Mouse (Mus musculus): Measurements from ENCODE around the gene Mst1. TPM values are rescaled to one million over a fixed set of nuclear protein-coding genes. Genes with fewer than 3 reads are reported as not detected.

Mst1 gene
- polyA plus RNA-seq, 1 experiment = 3.5 TPM

- H3K4me1 ChIP-seq (replicated peaks; ENCODE audit: control insufficient read depth, insufficient read depth, low read length) = peaks cover 14% of the 10 kb centered on the region
- DNase-seq = no peak
- no peaks in the 10 kb centered on the region for H3K27me3 ChIP-seq (ENCODE audit: control insufficient read depth, insufficient read depth, low read length)
- H3K4me3 ChIP-seq (ENCODE audit: control insufficient read depth, insufficient read depth, low read length) = peak overlapping the region; percentile 97
- H3K36me3 ChIP-seq (ENCODE audit: control insufficient read depth, insufficient read depth, low read length) = peaks cover 11% of the 10 kb centered on the region
- no peak for TF ChIP-seq POLR2A (IDR thresholded peaks at IDR 0.05; ENCODE audit: control insufficient read depth, extremely low read depth, insufficient read depth, low read length, poor library complexity)
- no peak for TF ChIP-seq CTCF (IDR thresholded peaks at IDR 0.05; ENCODE audit: borderline replicate concordance, control insufficient read depth, extremely low read depth, insufficient read depth, low read length, poor library complexity)
- WGBS = 86% methylated on average over 10 of the region's 10 CpGs
- H3K27ac ChIP-seq (ENCODE audit: control insufficient read depth, insufficient read depth, low read length) = peak overlapping the region; percentile 73
These were observed 13.3 kb downstream of the Mst1 start for GRCm38 (mm10) chr9:108093586-108093985.

- under 1% methylated on average over 52 of the region's 52 CpGs for WGBS
- Histone ChIP-seq H3K27me3 (ENCODE audit: control insufficient read depth, insufficient read depth, low read length) (no peaks in the 10 kb centered on the region), H3K4me1 (replicated peaks; ENCODE audit: control insufficient read depth, insufficient read depth, low read length) (peaks cover 14% of the 10 kb centered on the region), H3K4me3 (ENCODE audit: control insufficient read depth, insufficient read depth, low read length) (peak within 1 kb of the TSS; percentile 97), H3K36me3 (ENCODE audit: control insufficient read depth, insufficient read depth, low read length) (peaks cover 11% of the 10 kb centered on the region), H3K27ac (ENCODE audit: control insufficient read depth, insufficient read depth, low read length) (peak within 1 kb of the TSS; percentile 73)
- TF ChIP-seq CTCF (IDR thresholded peaks at IDR 0.05; ENCODE audit: borderline replicate concordance, control insufficient read depth, extremely low read depth, insufficient read depth, low read length, poor library complexity) (peak; percentile 69; the same call in 1 of the 2 replicates), POLR2A (IDR thresholded peaks at IDR 0.05; ENCODE audit: control insufficient read depth, extremely low read depth, insufficient read depth, low read length, poor library complexity) (peak; percentile 77; the same call in 1 of the 2 replicates)
- peak; percentile 96 for DNase-seq
These were observed 14.1 kb downstream of the Mst1 start, which contains the start of gene Apeh for GRCm38 (mm10) chr9:108094184-108094941. Gene Apeh, minus strand, starts transcription at chr9:108094606.

GRCm38 (mm10) chr9:108094998-108095411 lies 14.8 kb downstream of the Mst1 start:
- peak; percentile 42 for DNase-seq
- no peaks in the 10 kb centered on the region for H3K27me3 ChIP-seq (ENCODE audit: control insufficient read depth, insufficient read depth, low read length)
- peaks cover 10% of the 10 kb centered on the region for H3K36me3 ChIP-seq (ENCODE audit: control insufficient read depth, insufficient read depth, low read length)
- H3K27ac ChIP-seq (ENCODE audit: control insufficient read depth, insufficient read depth, low read length) = no peak overlapping the region
- no peak for TF ChIP-seq CTCF (IDR thresholded peaks at IDR 0.05; ENCODE audit: borderline replicate concordance, control insufficient read depth, extremely low read depth, insufficient read depth, low read length, poor library complexity)
- no peak for TF ChIP-seq POLR2A (IDR thresholded peaks at IDR 0.05; ENCODE audit: control insufficient read depth, extremely low read depth, insufficient read depth, low read length, poor library complexity)
- 1% methylated on average over 16 of the region's 16 CpGs for WGBS
- H3K4me3 ChIP-seq (ENCODE audit: control insufficient read depth, insufficient read depth, low read length) = peak overlapping the region; percentile 97
- H3K4me1 ChIP-seq (replicated peaks; ENCODE audit: control insufficient read depth, insufficient read depth, low read length) = peaks cover 14% of the 10 kb centered on the region

GRCm38 (mm10) chr9:108095518-108095917 lies 15.3 kb downstream of the Mst1 start:
- 8% methylated on average over 3 of the region's 3 CpGs for WGBS
- Histone ChIP-seq H3K27ac (ENCODE audit: control insufficient read depth, insufficient read depth, low read length) (no peak overlapping the region), H3K4me1 (replicated peaks; ENCODE audit: control insufficient read depth, insufficient read depth, low read length) (peaks cover 14% of the 10 kb centered on the region), H3K4me3 (ENCODE audit: control insufficient read depth, insufficient read depth, low read length) (no peak overlapping the region), H3K27me3 (ENCODE audit: control insufficient read depth, insufficient read depth, low read length) (no peaks in the 10 kb centered on the region), H3K36me3 (ENCODE audit: control insufficient read depth, insufficient read depth, low read length) (0 out of 2 replicates have a peak, but pooled peaks cover 5% of the 10 kb centered on the region)
- TF ChIP-seq CTCF (IDR thresholded peaks at IDR 0.05; ENCODE audit: borderline replicate concordance, control insufficient read depth, extremely low read depth, insufficient read depth, low read length, poor library complexity) (no peak), POLR2A (IDR thresholded peaks at IDR 0.05; ENCODE audit: control insufficient read depth, extremely low read depth, insufficient read depth, low read length, poor library complexity) (no peak)
- DNase-seq = peak; percentile 59

GRCm38 (mm10) chr9:108095949-108096712 lies 15.9 kb downstream of the Mst1 start:
- TF ChIP-seq POLR2A (IDR thresholded peaks at IDR 0.05; ENCODE audit: control insufficient read depth, extremely low read depth, insufficient read depth, low read length, poor library complexity) = no peak
- Histone ChIP-seq H3K27ac (ENCODE audit: control insufficient read depth, insufficient read depth, low read length) (no peak overlapping the region), H3K4me1 (replicated peaks; ENCODE audit: control insufficient read depth, insufficient read depth, low read length) (peaks cover 14% of the 10 kb centered on the region), H3K36me3 (ENCODE audit: control insufficient read depth, insufficient read depth, low read length) (0 out of 2 replicates have a peak, but pooled peaks cover 5% of the 10 kb centered on the region), H3K4me3 (ENCODE audit: control insufficient read depth, insufficient read depth, low read length) (no peak overlapping the region), H3K27me3 (ENCODE audit: control insufficient read depth, insufficient read depth, low read length) (no peaks in the 10 kb centered on the region)
- no peak for DNase-seq
- WGBS = 77% methylated on average over 10 of the region's 10 CpGs

- H3K4me1 ChIP-seq (replicated peaks; ENCODE audit: control insufficient read depth, insufficient read depth, low read length) = peaks cover 9% of the 10 kb centered on the region
- DNase-seq = no peak
- no peak overlapping the region for H3K4me3 ChIP-seq (ENCODE audit: control insufficient read depth, insufficient read depth, low read length)
- no peak for TF ChIP-seq POLR2A (IDR thresholded peaks at IDR 0.05; ENCODE audit: control insufficient read depth, extremely low read depth, insufficient read depth, low read length, poor library complexity)
- TF ChIP-seq CTCF (IDR thresholded peaks at IDR 0.05; ENCODE audit: borderline replicate concordance, control insufficient read depth, extremely low read depth, insufficient read depth, low read length, poor library complexity) = no peak
- H3K27ac ChIP-seq (ENCODE audit: control insufficient read depth, insufficient read depth, low read length) = no peak overlapping the region
- no peaks in the 10 kb centered on the region for H3K36me3 ChIP-seq (ENCODE audit: control insufficient read depth, insufficient read depth, low read length)
- WGBS = 91% methylated on average over 8 of the region's 8 CpGs
- no peaks in the 10 kb centered on the region for H3K27me3 ChIP-seq (ENCODE audit: control insufficient read depth, insufficient read depth, low read length)
These were observed 19.4 kb downstream of the Mst1 start for GRCm38 (mm10) chr9:108099619-108100018.

All from thymus, adult 2 months (tissue).